Mouse (Mus musculus): ENCODE results near the gene Gm49325.

DNA sequence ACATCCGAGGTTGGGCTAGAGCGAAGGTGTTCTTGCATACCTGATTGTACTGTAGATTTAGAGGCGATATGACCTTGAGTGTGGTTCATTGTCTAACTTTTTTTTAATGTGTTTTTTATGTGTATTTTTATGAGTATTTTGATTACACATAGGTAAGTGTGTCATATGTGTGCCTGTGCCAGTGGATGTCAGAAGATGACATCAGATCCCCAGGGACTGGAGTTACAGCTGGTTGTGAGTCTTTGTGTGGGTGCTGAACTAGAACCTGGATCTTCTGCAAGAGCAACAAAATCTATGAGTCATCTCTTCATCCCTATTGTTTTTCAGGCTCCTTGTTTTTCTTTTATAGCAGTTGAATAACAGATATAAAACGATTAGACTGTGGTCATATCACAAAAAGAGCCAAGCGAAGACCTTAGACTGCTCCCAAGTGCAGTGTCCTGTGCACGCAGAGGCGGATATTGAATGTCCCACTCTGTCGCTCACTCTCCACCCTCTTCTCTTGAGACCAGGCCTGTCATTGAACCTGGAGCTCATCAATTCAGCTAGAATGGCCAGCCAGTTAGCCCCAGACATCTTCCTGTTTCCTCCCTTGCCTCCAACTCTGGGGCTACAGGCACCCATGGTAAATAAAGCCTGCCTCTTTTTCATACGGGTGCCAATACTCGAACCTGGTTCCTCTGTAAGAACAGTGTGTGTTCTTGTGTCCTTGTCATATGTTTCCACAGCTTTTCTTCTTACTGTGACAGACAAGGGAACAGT is 17.8 kb downstream of the Gm49325 start:
- TF ChIP-seq POLR2A (IDR thresholded peaks at IDR 0.05; ENCODE audit: insufficient read length, low read depth) (peak; percentile 28), USF1 (IDR thresholded peaks at IDR 0.05; ENCODE audit: low read depth) (no peak), E2F4 (IDR thresholded peaks at IDR 0.05; ENCODE audit: insufficient read depth) (no peak), POLR2AphosphoS2 (IDR thresholded peaks at IDR 0.05; ENCODE audit: insufficient read length, low read depth) (no peak)
